Mouse (Mus musculus) effector memory CD4-positive, alpha-beta T cell, adult 7 months (primary cell): ENCODE measurements around the gene Rrp1b. TPM values are rescaled to one million over a fixed set of nuclear protein-coding genes. Genes with fewer than 3 reads are reported as not detected.

ENCODE experiments used
- polyA plus RNA-seq: library from polyadenylated mRNA; unstranded; fragments of 100-300 nt; shearing (Covaris generic); gene quantifications from one replicate; pipeline ENCODE4 v1.2.1, GENCODE M21; 2017

The Rrp1b gene
- 38.5 TPM for polyA plus RNA-seq

DNA sequence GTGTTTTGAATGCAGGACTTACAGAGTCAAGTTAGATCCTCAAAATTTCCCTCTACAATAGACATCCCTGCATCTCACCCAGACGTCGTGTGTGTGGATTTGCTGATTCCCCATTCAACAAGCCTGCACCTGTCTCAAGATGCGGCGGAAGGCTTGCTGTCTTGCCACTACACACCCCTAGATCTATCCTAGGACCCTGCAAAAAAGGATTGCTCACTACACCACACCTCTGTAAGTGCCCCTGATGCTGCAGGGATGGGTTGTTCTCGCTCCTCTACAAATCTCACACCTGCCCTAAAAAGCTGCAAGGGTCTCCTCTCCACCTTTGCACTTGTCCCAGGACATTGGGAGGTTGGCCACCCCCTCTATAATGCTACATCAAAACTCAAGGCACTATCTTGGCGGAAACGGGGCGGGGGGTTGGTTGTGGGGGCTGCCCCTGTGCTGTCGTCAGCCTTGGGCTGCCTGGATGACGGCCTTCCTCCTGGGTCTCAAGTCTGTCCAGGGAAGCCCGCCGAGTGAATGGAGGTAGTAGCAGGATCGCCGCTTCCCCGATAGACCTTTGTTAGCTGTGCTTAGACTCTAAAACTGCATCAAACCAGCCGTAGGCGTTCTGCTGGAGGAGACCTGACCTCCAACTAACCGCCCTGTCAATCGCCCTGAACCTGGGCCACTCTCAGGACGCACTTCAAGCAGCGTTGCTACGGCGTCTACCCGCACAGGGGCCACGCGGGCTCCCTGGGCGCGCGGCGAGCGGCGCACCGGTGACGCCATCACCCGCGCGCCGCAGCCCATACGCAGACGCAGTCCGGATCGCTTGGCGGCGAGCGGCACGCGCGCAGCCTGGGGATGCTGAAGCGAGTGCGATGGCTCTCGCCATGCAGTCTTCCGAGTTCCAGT, at the start of gene Rrp1b, which contains the start of gene Hsf2bp:
TSS of gene Rrp1b (plus strand) at position 492 of the 900 bp plus-strand sequence.
TSS of gene Hsf2bp (minus strand) at position 741 of the 900 bp plus-strand sequence.

Other genes starting within 250 kb of the Rrp1b start
- 115 TPM for gene Sik1, start 180.3 kb upstream of the Rrp1b start, polyA plus RNA-seq
- 1.8 TPM for gene Hsf2bp, start 249 bp downstream of the Rrp1b start, polyA plus RNA-seq
- gene Notch3, start 130.8 kb downstream of the Rrp1b start, polyA plus RNA-seq: 0.10 TPM
- gene Ephx3, start 153.4 kb downstream of the Rrp1b start, polyA plus RNA-seq: 0.40 TPM
- gene Brd4, start 248.6 kb downstream of the Rrp1b start, polyA plus RNA-seq: 238 TPM